Mouse (Mus musculus) heart, embryonic 12.5 days (tissue): Measurements from ENCODE around the gene Jag1. TPM values are rescaled to one million over a fixed set of nuclear protein-coding genes. Genes with fewer than 3 reads are reported as not detected.

Source experiments
- ATAC-seq: fragments of 200-750 bp; cut with Nextera tagmentation; 2 replicates; pipeline ENCODE4 v1.8.0; 2017; ENCODE audit warnings: moderate TSS enrichment, moderate library complexity; ENCODE audit not compliant: insufficient number of reproducible peaks, low FRiP score
- H3K27ac ChIP-seq: fragments of 300-500 bp; sonication (generic); 2 replicates; pipeline ENCODE4 v1.5.1; 2016; ENCODE audit warnings: mild to moderate bottlenecking, moderate library complexity; ENCODE audit not compliant: poor library complexity, severe bottlenecking
- H3K27me3 ChIP-seq: fragments of 300-500 bp; sonication (generic); replicated peaks from 2 replicates; pipeline ENCODE4 v1.6.1; 2016; ENCODE audit warnings: mild to moderate bottlenecking, moderate library complexity
- H3K36me3 ChIP-seq: fragments of 300-500 bp; sonication (generic); 2 replicates; pipeline ENCODE4 v1.6.1; 2016; ENCODE audit warnings: mild to moderate bottlenecking, moderate library complexity
- H3K4me1 ChIP-seq: fragments of 300-500 bp; sonication (generic); replicated peaks from 2 replicates; pipeline ENCODE4 v1.6.1; 2016; ENCODE audit warnings: mild to moderate bottlenecking
- H3K4me2 ChIP-seq: fragments of 300-500 bp; sonication (generic); 2 replicates; pipeline ENCODE4 v1.6.1; 2016; ENCODE audit warnings: mild to moderate bottlenecking, moderate library complexity
- H3K4me3 ChIP-seq: fragments of 300-500 bp; sonication (generic); 2 replicates; pipeline ENCODE4 v1.5.1; 2016; ENCODE audit warnings: mild to moderate bottlenecking
- H3K9ac ChIP-seq: fragments of 300-500 bp; sonication (generic); 2 replicates; pipeline ENCODE4 v1.6.1; 2016; ENCODE audit warnings: mild to moderate bottlenecking, moderate library complexity
- H3K9me3 ChIP-seq: fragments of 300-500 bp; sonication (generic); replicated peaks from 2 replicates; pipeline ENCODE4 v1.6.1; 2016; ENCODE audit warnings: mild to moderate bottlenecking, moderate library complexity
- WGBS: fragments of 180-500 bp; shearing (Covaris S2); methylation state at CpG from one replicate; pipeline ENCODE4 v1.1.7; 2016; 5-methylcytosine and 5-hydroxymethylcytosine counted together
- polyA plus RNA-seq: library from polyadenylated mRNA; unstranded; fragments of >200 nt; fragmentation: Nextera tagmentation; extraction: Ambion mirVana; gene quantifications from 2 replicates; pipeline ENCODE4 v1.2.1, GENCODE M21; 2016

Jag1 gene
- polyA plus RNA-seq, 1 experiment from 2014 or later: 26.2 TPM

- Histone ChIP-seq H3K27me3 (no peaks in the 10 kb centered on the region), H3K4me3 (peak overlapping the region; percentile 85), H3K4me1 (peaks cover 40% of the 10 kb centered on the region), H3K9ac (peak overlapping the region; percentile 94), H3K36me3 (no peaks in the 10 kb centered on the region), H3K4me2 (peak overlapping the region; percentile 89), H3K27ac (peak overlapping the region; percentile 97), H3K9me3 (no peaks in the 10 kb centered on the region)
- ATAC-seq: no peak
- under 1% methylated on average over 40 of the region's 40 CpGs for WGBS
These were observed 1.0 kb downstream of the Jag1 start for GRCm38 (mm10) chr2:137115241-137116024.

GRCm38 (mm10) chr2:137114248-137115096 lies 2.0 kb downstream of the Jag1 start:
- Histone ChIP-seq H3K9ac (peak overlapping the region; percentile 94), H3K4me3 (peak overlapping the region; percentile 85), H3K27ac (peak overlapping the region; percentile 97), H3K4me2 (peak overlapping the region; percentile 89), H3K4me1 (peaks cover 50% of the 10 kb centered on the region), H3K9me3 (no peaks in the 10 kb centered on the region), H3K36me3 (no peaks in the 10 kb centered on the region; the same call in 1 of the 2 replicates), H3K27me3 (no peaks in the 10 kb centered on the region)
- under 1% methylated on average over 51 of the region's 51 CpGs for WGBS
- peak; percentile 49 for ATAC-seq

GRCm38 (mm10) chr2:137113288-137114061 lies 3.0 kb downstream of the Jag1 start:
- no peak for ATAC-seq
- peaks cover 5% of the 10 kb centered on the region; the same call in 1 of the 2 replicates for H3K36me3 ChIP-seq
- peak overlapping the region; percentile 89 for H3K4me2 ChIP-seq
- no peaks in the 10 kb centered on the region for H3K9me3 ChIP-seq
- 12% methylated on average over 11 of the region's 12 CpGs for WGBS
- no peaks in the 10 kb centered on the region for H3K27me3 ChIP-seq
- H3K4me3 ChIP-seq: peak overlapping the region; percentile 85
- H3K27ac ChIP-seq: peak overlapping the region; percentile 97
- peaks cover 59% of the 10 kb centered on the region for H3K4me1 ChIP-seq
- peak overlapping the region; percentile 94 for H3K9ac ChIP-seq

GRCm38 (mm10) chr2:137110214-137110898 lies 6.1 kb downstream of the Jag1 start:
- H3K9ac ChIP-seq: peak overlapping the region; percentile 26; the same call in 1 of the 2 replicates
- H3K9me3 ChIP-seq: no peaks in the 10 kb centered on the region
- H3K4me2 ChIP-seq: peak overlapping the region; percentile 42
- H3K4me1 ChIP-seq: peaks cover 74% of the 10 kb centered on the region
- WGBS: 52% methylated on average over 4 of the region's 4 CpGs
- no peak for ATAC-seq
- H3K4me3 ChIP-seq: no peak overlapping the region
- peaks cover 15% of the 10 kb centered on the region for H3K36me3 ChIP-seq
- no peaks in the 10 kb centered on the region for H3K27me3 ChIP-seq
- peak overlapping the region; percentile 50 for H3K27ac ChIP-seq

GRCm38 (mm10) chr2:137109321-137110213 lies 6.9 kb downstream of the Jag1 start:
- peak overlapping the region; percentile 26; the same call in 1 of the 2 replicates for H3K9ac ChIP-seq
- peaks cover 22% of the 10 kb centered on the region for H3K36me3 ChIP-seq
- peak overlapping the region; percentile 50 for H3K27ac ChIP-seq
- peaks cover 74% of the 10 kb centered on the region for H3K4me1 ChIP-seq
- ATAC-seq: no peak
- H3K4me2 ChIP-seq: peak overlapping the region; percentile 42
- no peaks in the 10 kb centered on the region for H3K9me3 ChIP-seq
- no peaks in the 10 kb centered on the region for H3K27me3 ChIP-seq
- no peak overlapping the region for H3K4me3 ChIP-seq
- WGBS: 55% methylated on average over 15 of the region's 15 CpGs

- Histone ChIP-seq H3K4me1 (peaks cover 68% of the 10 kb centered on the region), H3K9ac (no peak overlapping the region), H3K27ac (peak overlapping the region; percentile 53), H3K27me3 (no peaks in the 10 kb centered on the region), H3K36me3 (peaks cover 36% of the 10 kb centered on the region), H3K4me3 (no peak overlapping the region), H3K9me3 (no peaks in the 10 kb centered on the region), H3K4me2 (peak overlapping the region; percentile 37)
- ATAC-seq: no peak
- 29% methylated on average over 8 of the region's 8 CpGs for WGBS
These were observed 8.5 kb downstream of the Jag1 start for GRCm38 (mm10) chr2:137107946-137108345.

- Histone ChIP-seq H3K27ac (no peak overlapping the region), H3K4me1 (peaks cover 62% of the 10 kb centered on the region)
These were observed 9.2 kb downstream of the Jag1 start for GRCm38 (mm10) chr2:137107203-137107602.

GRCm38 (mm10) chr2:137101074-137101473 lies 15.4 kb downstream of the Jag1 start:
- no peak overlapping the region for H3K4me3 ChIP-seq
- H3K27me3 ChIP-seq: no peaks in the 10 kb centered on the region
- H3K27ac ChIP-seq: no peak overlapping the region
- H3K4me1 ChIP-seq: peaks cover 22% of the 10 kb centered on the region
- no peak overlapping the region for H3K4me2 ChIP-seq
- peaks cover 77% of the 10 kb centered on the region for H3K36me3 ChIP-seq
- H3K9me3 ChIP-seq: no peaks in the 10 kb centered on the region
- no peak for ATAC-seq
- 40% methylated on average over 5 of the region's 5 CpGs for WGBS
- H3K9ac ChIP-seq: no peak overlapping the region

More at GRCm38 (mm10) chr2:137107203-137107602, 9.2 kb downstream of the Jag1 start:
- no peak for ATAC-seq
- Histone ChIP-seq H3K27me3 (no peaks in the 10 kb centered on the region), H3K4me2 (no peak overlapping the region), H3K9ac (no peak overlapping the region), H3K4me3 (no peak overlapping the region), H3K9me3 (no peaks in the 10 kb centered on the region), H3K36me3 (peaks cover 40% of the 10 kb centered on the region)
- WGBS: 85% methylated on average over 4 of the region's 4 CpGs

GRCm38 (mm10) chr2:137099211-137099734 lies 17.2 kb downstream of the Jag1 start:
- H3K4me1 ChIP-seq: peaks cover 22% of the 10 kb centered on the region
- 40% methylated on average over 6 of the region's 6 CpGs for WGBS
- H3K9me3 ChIP-seq: no peaks in the 10 kb centered on the region
- no peak overlapping the region for H3K27ac ChIP-seq
- H3K27me3 ChIP-seq: no peaks in the 10 kb centered on the region
- no peak overlapping the region for H3K4me3 ChIP-seq
- no peak for ATAC-seq
- peaks cover 73% of the 10 kb centered on the region for H3K36me3 ChIP-seq
- no peak overlapping the region for H3K9ac ChIP-seq
- no peak overlapping the region for H3K4me2 ChIP-seq
